Mouse (Mus musculus): ENCODE results near the gene Tigd3.
A peak's percentile ranks its signal among the peaks of the same experiment; 100 is the strongest.

Gene Tigd3

GRCm38 (mm10) chr19:5847306-5847796, 46.6 kb downstream of the Tigd3 start:
- peak; percentile 49 for DNase-seq (ENCODE audit: low read depth, low spot score)

GRCm38 (mm10) chr19:5846557-5847305, 47.2 kb downstream of the Tigd3 start:
- DNase-seq (ENCODE audit: low read depth, low spot score) = peak; percentile 99

GRCm38 (mm10) chr19:5846154-5846553, 47.8 kb downstream of the Tigd3 start:
- no peak for DNase-seq (ENCODE audit: low read depth, low spot score)

- peak; percentile 97 for DNase-seq (ENCODE audit: low read depth, low spot score)
Observed at GRCm38 (mm10) chr19:5845319-5846135, 48.4 kb downstream of the Tigd3 start.

GRCm38 (mm10) chr19:5844831-5845318, 49.1 kb downstream of the Tigd3 start:
- DNase-seq (ENCODE audit: low read depth, low spot score) = peak; percentile 35

GRCm38 (mm10) chr19:5843781-5844691, 49.9 kb downstream of the Tigd3 start:
- DNase-seq (ENCODE audit: low read depth, low spot score) = peak; percentile 41

GRCm38 (mm10) chr19:5842785-5843730, 50.9 kb downstream of the Tigd3 start:
- DNase-seq (ENCODE audit: low read depth, low spot score) = peak; percentile 80

GRCm38 (mm10) chr19:5841999-5842784, 51.8 kb downstream of the Tigd3 start:
- DNase-seq (ENCODE audit: low read depth, low spot score) = peak; percentile 77

- peak; percentile 90 for DNase-seq (ENCODE audit: low read depth, low spot score)
Observed at GRCm38 (mm10) chr19:5841389-5841946, 52.5 kb downstream of the Tigd3 start.
